Mouse (Mus musculus) kidney, postnatal 14 days (tissue): ENCODE results near the gene Spag8.
A peak's percentile ranks its signal among the peaks of the same experiment; 100 is the strongest.

ENCODE experiments used
- DNase-seq: peaks from one replicate; pipeline ENCODE4 v3.0.0; 2022; ENCODE audit warnings: mixed read lengths

Spag8 gene

GRCm38 (mm10) chr4:43649783-43650182, 3.6 kb downstream of the Spag8 start:
- DNase-seq: no peak

- DNase-seq: no peak
Observed at GRCm38 (mm10) chr4:43640491-43640890, 12.9 kb downstream of the Spag8 start.

- no peak for DNase-seq
Observed at GRCm38 (mm10) chr4:43640076-43640475, 13.3 kb downstream of the Spag8 start.

GRCm38 (mm10) chr4:43636751-43637150, 16.6 kb downstream of the Spag8 start:
- no peak for DNase-seq

- DNase-seq: no peak
Observed at GRCm38 (mm10) chr4:43634621-43635374, 18.6 kb downstream of the Spag8 start.

- DNase-seq: no peak
Observed at GRCm38 (mm10) chr4:43633736-43634135, 19.7 kb downstream of the Spag8 start.

GRCm38 (mm10) chr4:43633296-43633695, 20.1 kb downstream of the Spag8 start:
- DNase-seq: no peak

- no peak for DNase-seq
Observed at GRCm38 (mm10) chr4:43631956-43632920, 21.2 kb downstream of the Spag8 start.

GRCm38 (mm10) chr4:43631046-43631955, 22.1 kb downstream of the Spag8 start, which contains the start of gene Npr2:
Gene Npr2, plus strand, starts transcription at chr4:43631935.
- peak; percentile 73 for DNase-seq

GRCm38 (mm10) chr4:43630671-43631045, 22.7 kb downstream of the Spag8 start:
- no peak for DNase-seq

GRCm38 (mm10) chr4:43630030-43630581, 23.3 kb downstream of the Spag8 start:
- peak; percentile 91 for DNase-seq

GRCm38 (mm10) chr4:43629106-43629817, 24.1 kb downstream of the Spag8 start:
- DNase-seq: no peak

- no peak for DNase-seq
Observed at GRCm38 (mm10) chr4:43620146-43620778, 33.1 kb downstream of the Spag8 start.

GRCm38 (mm10) chr4:43613060-43613730, 40.2 kb downstream of the Spag8 start:
- peak; percentile 41 for DNase-seq

GRCm38 (mm10) chr4:43612534-43612933, 40.9 kb downstream of the Spag8 start:
- DNase-seq: no peak

GRCm38 (mm10) chr4:43604751-43605685, 48.4 kb downstream of the Spag8 start:
- no peak for DNase-seq

GRCm38 (mm10) chr4:43604099-43604498, 49.3 kb downstream of the Spag8 start:
- DNase-seq: no peak
